Mouse (Mus musculus) CH12.LX (cell line): ENCODE data around the gene Ptpn23. TPM values are rescaled to one million over a fixed set of nuclear protein-coding genes. Genes with fewer than 3 reads are reported as not detected.
"Not testable (repeated sequence)": the region's sequence is repeated elsewhere in the genome, so short reads cannot be mapped to it uniquely, and the experiment has no call there.

ENCODE experiments used
- DNase-seq: peaks from one replicate; pipeline ENCODE4 v3.0.0-alpha.2; 2013; ENCODE audit errors: extremely low read depth
- H3K27ac ChIP-seq: 2 replicates; pipeline ENCODE4 v1.5.1; 2012; ENCODE audit warnings: low read depth, mild to moderate bottlenecking, control low read depth, moderate library complexity; ENCODE audit not compliant: insufficient read depth
- H3K27me3 ChIP-seq: replicated peaks from 2 replicates; pipeline ENCODE3; 2012; ENCODE audit warnings: inconsistent platforms
- H3K36me3 ChIP-seq, 2 experiments: replicated peaks in 1 of 2; 2 replicates each; pipeline versions ENCODE3 to v1.6.1; 2012; ENCODE audit warnings: inconsistent platforms in 1 of 2, low read length in 1 of 2, mild to moderate bottlenecking in 1 of 2, mixed read lengths in 1 of 2, moderate library complexity in 1 of 2; ENCODE audit not compliant: control insufficient read depth in 1 of 2, insufficient read depth in 1 of 2
- H3K4me1 ChIP-seq, 2 experiments: 2 replicates each; pipeline ENCODE4 v1.6.1; 2012; ENCODE audit warnings: inconsistent platforms in 1 of 2, moderate library complexity in 1 of 2; ENCODE audit not compliant: insufficient read depth in 2 of 2, control insufficient read depth in 1 of 2
- H3K4me2 ChIP-seq: 2 replicates; pipeline ENCODE4 v1.6.1; 2012; ENCODE audit warnings: low read depth, mild to moderate bottlenecking, control low read depth; ENCODE audit not compliant: poor library complexity, insufficient read depth, severe bottlenecking
- H3K4me3 ChIP-seq, 3 experiments: fragments of 150-350 bp in 1 of 3; sonication (generic) in 1 of 3; replicated peaks in 1 of 3; 2 replicates each; pipeline versions ENCODE3 to v1.5.1; 2011 to 2012; ENCODE audit warnings: low read depth in 2 of 3, low read length in 2 of 3, mild to moderate bottlenecking in 2 of 3, moderate library complexity in 2 of 3, control low read depth in 1 of 3, improper control_type of control experiment in 1 of 3, inconsistent platforms in 1 of 3, mixed read lengths in 1 of 3; ENCODE audit not compliant: poor library complexity in 1 of 3
- H3K79me2 ChIP-seq: replicated peaks from 2 replicates; pipeline ENCODE4 v1.6.1; 2012; ENCODE audit warnings: mild to moderate bottlenecking, moderate library complexity; ENCODE audit not compliant: control insufficient read depth, poor library complexity, insufficient read depth, severe bottlenecking; ENCODE audit errors: extremely low read depth
- H3K9ac ChIP-seq: 2 replicates; pipeline ENCODE4 v1.6.1; 2012; ENCODE audit warnings: low read depth, mild to moderate bottlenecking, control low read depth, moderate library complexity; ENCODE audit not compliant: insufficient read depth
- H3K9me3 ChIP-seq: replicated peaks from 2 replicates; pipeline ENCODE3; 2012; ENCODE audit warnings: low read length, inconsistent platforms, mixed read lengths
- BHLHE40 ChIP-seq: IDR thresholded peaks from 2 replicates; pipeline ENCODE4 v1.6.1; 2011; ENCODE audit warnings: mild to moderate bottlenecking, low read depth, low read length, improper control_type of control experiment
- CHD1 ChIP-seq: IDR thresholded peaks from 2 replicates; pipeline ENCODE4 v1.6.1; 2012; ENCODE audit warnings: low read depth, low read length, improper control_type of control experiment, inconsistent platforms
- CHD2 ChIP-seq: IDR thresholded peaks from 2 replicates; pipeline ENCODE4 v1.6.1; 2011; ENCODE audit warnings: low read length, improper control_type of control experiment
- CTCF ChIP-seq, 2 experiments: IDR thresholded peaks in 1 of 2; conservative IDR thresholded peaks in 1 of 2; 2 replicates each; pipeline ENCODE4 v1.5.1; 2011 to 2012; ENCODE audit warnings: low read depth in 2 of 2, low read length in 2 of 2, improper control_type of control experiment in 1 of 2, inconsistent platforms in 1 of 2, mild to moderate bottlenecking in 1 of 2, moderate library complexity in 1 of 2
- ELF1 ChIP-seq: IDR thresholded peaks from 2 replicates; pipeline ENCODE4 v1.6.1; 2014; ENCODE audit warnings: low read depth, mild to moderate bottlenecking, inconsistent platforms, low read length, improper control_type of control experiment
- EP300 ChIP-seq: IDR thresholded peaks from 2 replicates; pipeline ENCODE4 v1.6.1; 2011; ENCODE audit warnings: low read length, improper control_type of control experiment
- ETS1 ChIP-seq: conservative IDR thresholded peaks from 2 replicates; pipeline ENCODE4 v1.6.1; 2012; ENCODE audit warnings: low read depth, mild to moderate bottlenecking, inconsistent platforms, low read length, improper control_type of control experiment, moderate library complexity
- GABPA ChIP-seq: IDR thresholded peaks from 2 replicates; pipeline ENCODE4 v1.6.1; 2012; ENCODE audit warnings: low read depth, low read length, improper control_type of control experiment, inconsistent platforms; ENCODE audit not compliant: insufficient replicate concordance
- IRF4 ChIP-seq: IDR thresholded peaks from 2 replicates; pipeline ENCODE4 v1.6.1; 2014; ENCODE audit warnings: low read depth, mild to moderate bottlenecking, inconsistent platforms, low read length, improper control_type of control experiment
- JUN ChIP-seq: IDR thresholded peaks from 2 replicates; pipeline ENCODE4 v1.6.1; 2011; ENCODE audit warnings: low read depth, mild to moderate bottlenecking, low read length, improper control_type of control experiment, moderate library complexity; ENCODE audit not compliant: insufficient read depth
- JUND ChIP-seq: conservative IDR thresholded peaks from 2 replicates; pipeline ENCODE4 v1.6.1; 2011; ENCODE audit warnings: low read depth, low read length, improper control_type of control experiment
- MAZ ChIP-seq: IDR thresholded peaks from 2 replicates; pipeline ENCODE4 v1.6.1; 2012; ENCODE audit warnings: low read depth, mild to moderate bottlenecking, inconsistent platforms, low read length, improper control_type of control experiment, moderate library complexity
- MYC ChIP-seq: IDR thresholded peaks from 2 replicates; pipeline ENCODE4 v1.6.1; 2011; ENCODE audit warnings: low read depth, mild to moderate bottlenecking, improper control_type of control experiment, low read length
- NELFE ChIP-seq: IDR thresholded peaks from 2 replicates; pipeline ENCODE4 v1.6.1; 2011; ENCODE audit warnings: low read depth, low read length, improper control_type of control experiment
- NRF1 ChIP-seq: IDR thresholded peaks from 2 replicates; pipeline ENCODE4 v1.6.1; 2014; ENCODE audit warnings: low read depth, mild to moderate bottlenecking, inconsistent platforms, low read length, improper control_type of control experiment, moderate library complexity
- PAX5 ChIP-seq: IDR thresholded peaks from 2 replicates; pipeline ENCODE4 v1.6.1; 2012; ENCODE audit warnings: low read length, inconsistent platforms, mixed read lengths
- POLR2AphosphoS2 ChIP-seq: IDR thresholded peaks from 2 replicates; pipeline ENCODE4 v1.6.1; 2011; ENCODE audit warnings: low read depth, low read length, improper control_type of control experiment
- SIN3A ChIP-seq: IDR thresholded peaks from 2 replicates; pipeline ENCODE4 v1.6.1; 2012; ENCODE audit warnings: low read length, improper control_type of control experiment, inconsistent platforms
- SMC3 ChIP-seq: IDR thresholded peaks from 2 replicates; pipeline ENCODE4 v1.6.1; 2011; ENCODE audit warnings: low read depth, low read length, improper control_type of control experiment
- TCF12 ChIP-seq: IDR thresholded peaks from 2 replicates; pipeline ENCODE4 v1.6.1; 2014; ENCODE audit warnings: low read depth, mild to moderate bottlenecking, inconsistent platforms, low read length, improper control_type of control experiment
- UBTF ChIP-seq: IDR thresholded peaks from 2 replicates; pipeline ENCODE4 v1.6.1; 2012; ENCODE audit warnings: low read depth, mild to moderate bottlenecking, inconsistent platforms, low read length, improper control_type of control experiment, moderate library complexity
- USF1 ChIP-seq: IDR thresholded peaks from 2 replicates; pipeline ENCODE4 v1.6.1; 2014; ENCODE audit warnings: low read depth, mild to moderate bottlenecking, inconsistent platforms, low read length, improper control_type of control experiment
- ZC3H11A ChIP-seq: IDR thresholded peaks from 2 replicates; pipeline ENCODE4 v1.6.1; 2012; ENCODE audit warnings: low read depth, mild to moderate bottlenecking, inconsistent platforms, low read length, improper control_type of control experiment
- ZNF384 ChIP-seq: IDR thresholded peaks from 2 replicates; pipeline ENCODE4 v1.6.1; 2012; ENCODE audit warnings: low read depth, low read length, improper control_type of control experiment, inconsistent platforms
- dilution Hi-C: fragments of 300-500 bp; cut with MboI; formaldehyde crosslinking; loops from 2 replicates; pipeline ENCODE4 v1.14.3; 2020; ENCODE audit warnings: low sequenced_read_pairs; ENCODE audit not compliant: extremely low pct_unique_long_range_greater_than_20kb, extremely low pct_ligation_motif_present
- in situ Hi-C: fragments of 300-500 bp; cut with MboI; formaldehyde crosslinking; loops from 3 replicates; pipeline ENCODE4 v1.14.3; 2019; ENCODE audit warnings: low sequenced_read_pairs, low pct_ligation_motif_present, low pct_unique_long_range_greater_than_20kb, mixed read lengths
- polyA plus RNA-seq: library from polyadenylated mRNA; unstranded; fragments of >175 nt; gene quantifications from 2 replicates; pipeline ENCODE4 v1.2.1, GENCODE M21; 2012; ENCODE audit warnings: low read depth; ENCODE audit not compliant: insufficient read length
- total RNA-seq, 2 experiments: library from RNA; depleted of rRNA; stranded (reverse); fragments of 300-350 nt in 1 of 2; fragments of >200 nt in 1 of 2; gene quantifications; 2 replicates each; pipeline ENCODE4 v1.2.3; 2012 to 2014

Gene Ptpn23
- total and polyA plus RNA-seq, 3 experiments, result 3.4 to 41.7 (median 12.7) TPM

DNA sequence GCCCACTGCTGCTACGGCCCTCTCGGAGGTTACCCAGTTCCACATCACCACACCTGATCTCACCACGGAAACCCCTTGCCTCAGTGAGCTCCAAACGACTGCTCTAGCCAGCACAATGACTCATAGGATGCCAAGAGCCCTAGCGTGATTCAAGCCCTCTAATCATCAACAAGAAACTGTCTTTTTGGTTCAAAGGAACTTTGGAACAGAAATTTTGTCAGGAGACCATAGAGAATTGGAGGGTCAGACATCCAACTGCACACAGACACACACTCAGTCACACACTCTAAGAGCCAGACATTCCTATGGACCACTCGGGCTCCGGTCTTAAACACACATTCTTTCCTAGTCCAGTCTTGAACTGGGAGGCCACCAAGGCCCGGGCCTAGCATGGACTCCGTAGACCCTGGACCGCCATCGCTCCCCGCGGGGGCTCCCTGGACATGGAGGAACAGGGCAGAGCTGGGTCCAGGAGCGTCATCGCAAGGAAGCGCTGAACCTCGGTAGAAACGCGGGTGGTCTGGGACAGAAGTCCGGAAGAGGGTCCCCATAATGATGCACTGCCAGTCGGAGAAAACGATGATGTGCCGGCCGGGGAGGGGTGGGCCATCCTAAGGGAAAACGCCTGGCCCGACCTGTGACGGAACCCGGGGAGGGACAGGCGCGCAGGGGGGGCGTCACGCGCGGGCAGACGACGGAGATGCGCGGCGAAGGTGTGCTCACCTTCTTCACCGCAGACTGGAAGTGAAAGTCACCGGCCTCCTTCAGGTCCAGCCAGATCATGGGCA is 508 bp downstream of the Ptpn23 start:
- dilution Hi-C loops, result no loop called here
- peak overlapping the region; percentile 50 for H3K27ac ChIP-seq

DNA sequence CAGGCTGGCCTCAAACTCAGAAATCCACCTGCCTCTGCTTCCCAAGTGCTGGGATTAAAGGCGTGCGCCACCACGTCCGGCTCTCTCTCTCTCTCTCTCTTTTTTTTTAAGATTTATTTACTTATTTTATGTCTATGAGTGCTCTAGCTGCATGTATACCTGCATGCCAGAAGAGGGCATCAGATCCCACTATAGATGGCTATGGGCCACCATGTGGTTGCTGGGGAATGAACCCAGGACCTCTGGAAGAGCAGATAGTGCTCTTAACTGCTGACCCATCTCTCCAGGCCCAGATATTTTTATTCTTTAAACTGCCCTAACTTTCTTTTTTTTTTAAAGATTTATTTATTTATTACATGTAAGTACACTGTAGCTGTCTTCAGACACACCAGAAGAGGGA is 4.8 kb downstream of the Ptpn23 start:
- H3K27ac ChIP-seq, in situ Hi-C loops, dilution Hi-C loops, H3K4me2 ChIP-seq, H3K27me3 ChIP-seq, H3K9me3 ChIP-seq, H3K4me3 ChIP-seq, H3K9ac ChIP-seq: not testable (repeated sequence)
- peak; percentile 33 for DNase-seq
- H3K79me2 ChIP-seq, result peaks cover 34% of the 10 kb centered on the region
- H3K36me3 ChIP-seq, result peaks cover 4 to 65% of the 10 kb centered on the region in 2 experiments
- H3K4me1 ChIP-seq, result peaks cover 4 to 48% of the 10 kb centered on the region in 2 experiments; a peak in 3 of 4 replicates
- peak; percentile 57; the same call in 1 of the 2 replicates for TF ChIP-seq MYC
- TF ChIP-seq CTCF (conservative IDR thresholded peaks at IDR 0.05 in 1 of 2, IDR thresholded peaks at IDR 0.05 in 1 of 2; ENCODE audit: low read depth in 2 of 2, low read length in 2 of 2), result peak in 1 of 2 experiments; percentile 55; a peak in 2 of 4 replicates

More for the DNA sequence above, 508 bp downstream of the Ptpn23 start:
- Histone ChIP-seq H3K9ac (peak overlapping the region; percentile 97), H3K27me3 (no peaks in the 10 kb centered on the region), H3K79me2 (peaks cover 31% of the 10 kb centered on the region), H3K36me3 (peaks cover 0 to 25% of the 10 kb centered on the region in 2 experiments), H3K4me2 (peak overlapping the region; percentile 78), H3K9me3 (no peaks in the 10 kb centered on the region), H3K4me3 (peak overlapping the region; percentile 90 to 99 (median 96)), H3K4me1 (peaks cover 6 to 47% of the 10 kb centered on the region in 2 experiments; a peak in 3 of 4 replicates)
- DNase-seq, result peak; percentile 77
- TF ChIP-seq ZNF384 (no peak), ETS1 (peak; percentile 13; the same call in 1 of the 2 replicates), JUN (no peak), TCF12 (peak; percentile 22; the same call in 1 of the 2 replicates), ELF1 (0 out of 2 replicates have a peak, but pooled peaks have one; percentile 6)
- in situ Hi-C loops, result no loop called here

DNA sequence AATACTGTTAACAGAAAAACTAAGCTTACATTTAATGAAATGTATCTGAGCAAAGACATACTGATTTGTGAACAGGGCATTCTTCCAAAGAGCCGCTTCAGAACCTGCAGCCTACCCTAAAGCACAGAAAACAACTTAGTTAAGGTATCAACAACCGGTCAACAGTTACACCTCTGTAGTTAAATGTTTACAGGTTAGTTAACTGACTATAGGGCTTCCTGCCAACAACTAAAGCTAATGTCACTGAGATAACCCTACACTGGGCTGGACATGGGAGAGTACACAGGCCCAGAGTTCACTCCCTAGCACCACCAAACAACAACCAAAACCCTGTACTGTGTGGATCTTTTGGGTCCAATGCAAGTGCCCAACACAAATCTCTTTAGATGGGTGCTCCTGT is 5.3 kb downstream of the Ptpn23 start:
- peaks cover 4 to 53% of the 10 kb centered on the region in 2 experiments; a peak in 3 of 4 replicates for H3K4me1 ChIP-seq
- H3K9ac ChIP-seq, result no peak overlapping the region
- TF ChIP-seq CHD1, result no peak
- TF ChIP-seq EP300, result no peak
- TF ChIP-seq JUN, result no peak
- TF ChIP-seq PAX5, result no peak
- TF ChIP-seq ZNF384, result no peak
- TF ChIP-seq SIN3A, result no peak
- TF ChIP-seq MAZ, result no peak
- TF ChIP-seq USF1, result no peak
- no peak for TF ChIP-seq SMC3
- no peak for TF ChIP-seq JUND
- TF ChIP-seq IRF4, result no peak
- no peak for TF ChIP-seq CHD2
- no peak for TF ChIP-seq NELFE
- no peak for TF ChIP-seq ZC3H11A
- no peak for TF ChIP-seq NRF1
- TF ChIP-seq BHLHE40, result no peak
- TF ChIP-seq GABPA, result no peak
- no peak for TF ChIP-seq UBTF
- no peak for TF ChIP-seq MYC
- no peak for TF ChIP-seq POLR2AphosphoS2
- no peak overlapping the region for H3K27ac ChIP-seq
- in situ Hi-C loops (no loop called here), dilution Hi-C loops (no loop called here)
- H3K9me3 ChIP-seq, result no peaks in the 10 kb centered on the region
- no peak for DNase-seq
- peaks cover 4 to 70% of the 10 kb centered on the region in 2 experiments for H3K36me3 ChIP-seq
- no peak overlapping the region for H3K4me2 ChIP-seq
- H3K79me2 ChIP-seq, result peaks cover 33% of the 10 kb centered on the region
- H3K27me3 ChIP-seq, result no peaks in the 10 kb centered on the region
- H3K4me3 ChIP-seq, result no peak overlapping the region
